Mouse (Mus musculus): ENCODE results near the gene Sec61a2. TPM values are rescaled to one million over a fixed set of nuclear protein-coding genes. Genes with fewer than 3 reads are reported as not detected.

Sec61a2 gene
- total RNA-seq (2015) (11.6 and 12.5 TPM in 2 replicates), total RNA-seq (2017) (4.0 and 5.7 TPM in 2 replicates)

DNA sequence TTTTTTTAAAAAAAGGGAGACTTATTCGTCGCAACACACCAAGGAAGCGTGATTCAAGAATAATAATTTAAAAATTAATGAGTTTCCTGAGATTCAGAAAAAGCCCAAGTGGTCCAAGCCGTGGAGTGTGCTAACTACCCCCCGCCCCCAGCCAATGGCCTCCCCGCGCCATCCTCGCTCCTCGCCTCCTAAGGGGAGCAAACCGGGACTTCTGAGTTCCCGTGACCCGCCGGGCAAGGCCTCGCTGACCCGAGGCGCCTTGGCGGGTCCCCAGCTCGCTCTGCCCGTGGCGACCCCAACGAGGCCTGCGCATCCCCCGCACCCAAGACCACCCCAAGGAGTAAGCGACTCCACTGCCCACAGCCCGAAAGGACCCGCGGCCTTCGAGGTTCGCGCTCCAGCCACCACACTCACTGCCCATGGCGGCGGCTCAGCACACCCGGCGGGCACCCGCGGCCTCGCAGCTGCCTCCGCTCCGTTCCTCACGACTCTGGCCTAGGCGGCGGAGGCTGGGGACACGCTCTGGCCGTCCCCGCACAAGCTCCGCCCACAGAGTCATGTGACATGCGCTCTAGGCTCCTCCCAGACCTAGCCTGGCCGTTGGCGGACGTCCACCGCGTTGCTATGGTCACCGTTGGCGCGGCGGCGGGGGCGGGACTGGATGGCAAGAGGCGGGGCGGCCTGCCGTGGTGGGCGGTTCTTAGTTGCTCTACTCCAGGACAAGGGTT is at the start of gene Sec61a2:
Gene Sec61a2 (minus strand): TSS at position 590 of the 728 bp plus-strand sequence.
- ATAC-seq (ENCODE audit: poor library complexity, severe bottlenecking) = peak; percentile 99

DNA sequence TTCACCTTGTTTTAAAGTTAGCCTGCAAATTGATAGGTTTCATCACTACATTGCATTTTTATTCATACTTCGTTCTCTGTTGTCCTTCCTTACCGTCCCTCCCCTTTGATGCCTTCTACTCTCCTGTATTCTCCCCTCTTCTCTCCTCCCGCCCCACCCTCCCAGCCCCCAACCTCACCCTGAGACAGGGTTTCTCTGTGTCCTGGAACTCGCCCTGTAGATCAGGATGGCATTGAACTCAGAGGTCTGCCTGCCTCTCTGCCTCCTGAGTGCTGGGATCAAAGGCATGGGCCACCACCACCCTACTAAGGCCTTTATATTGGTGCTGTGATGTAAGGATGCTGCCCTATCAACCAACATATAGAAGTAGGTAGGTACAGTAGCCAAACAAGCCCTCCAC is 47.8 kb upstream of the Sec61a2 start:
- no peak for ATAC-seq (ENCODE audit: poor library complexity, severe bottlenecking)

DNA sequence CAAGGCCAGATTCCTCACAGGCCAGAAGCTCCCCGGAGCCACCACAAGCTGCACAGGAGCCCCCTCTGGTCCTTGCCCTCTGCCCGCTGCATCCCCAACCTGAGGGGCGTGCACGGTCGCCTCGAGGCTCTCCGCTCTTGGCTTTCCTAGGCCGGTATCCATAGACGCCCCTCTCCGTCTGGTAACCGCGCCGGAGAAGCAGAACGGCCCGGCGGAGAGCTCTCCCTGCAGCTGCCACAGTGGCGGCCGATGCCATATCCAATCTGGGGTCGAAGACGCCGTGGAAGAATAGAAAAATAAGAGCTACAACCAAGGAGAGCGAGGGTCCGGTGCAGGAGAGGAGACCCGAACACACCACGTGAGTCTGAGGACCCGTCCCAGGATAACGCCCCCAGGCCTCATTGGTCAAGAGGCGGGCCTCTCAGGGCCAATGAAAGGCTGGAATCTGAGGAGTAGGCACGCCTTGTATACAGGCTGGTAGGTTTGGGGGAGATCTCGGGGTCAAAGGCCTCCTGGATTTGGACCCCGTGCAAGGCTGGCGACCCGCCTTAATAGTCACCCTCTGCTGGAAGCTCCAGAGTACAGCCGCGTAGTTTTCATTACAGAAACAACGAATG is 47.3 kb upstream of the Sec61a2 start, which contains the start of gene Dhtkd1:
Gene Dhtkd1 (minus strand): TSS at position 377 of the 617 bp plus-strand sequence.
- peak; percentile 87 for ATAC-seq (ENCODE audit: poor library complexity, severe bottlenecking)

DNA sequence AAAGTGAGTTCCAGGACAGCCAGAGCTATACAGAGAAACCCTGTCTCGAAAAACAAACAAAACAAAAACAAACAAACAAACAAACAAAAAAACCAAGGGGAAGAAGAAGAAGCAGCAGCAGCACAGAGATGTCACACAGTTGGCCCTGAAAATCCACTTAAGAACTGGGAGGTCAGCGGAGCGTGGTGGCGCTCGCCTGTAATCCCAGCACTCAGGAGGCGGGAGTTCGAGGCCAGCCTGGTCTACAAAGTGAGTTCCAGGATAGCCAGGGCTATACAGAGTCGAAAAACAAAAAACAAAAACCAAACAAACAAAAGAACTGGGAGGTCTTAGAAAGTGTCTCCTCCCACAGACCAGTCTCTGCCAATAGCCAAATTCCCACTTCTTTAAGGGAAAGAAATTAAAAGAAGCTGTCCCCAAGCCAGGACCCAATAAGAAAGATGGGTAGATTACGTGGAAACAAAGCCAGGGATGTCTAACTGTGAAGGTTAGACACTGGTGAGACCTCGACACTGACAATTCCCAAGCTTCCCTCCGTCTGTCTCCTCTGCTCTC is 46.7 kb upstream of the Sec61a2 start:
- ATAC-seq (ENCODE audit: poor library complexity, severe bottlenecking) = no peak; the same call in 1 of the 2 replicates

- ATAC-seq (ENCODE audit: poor library complexity, severe bottlenecking) = no peak
Observed at GRCm38 (mm10) chr2:5940936-5941335, 45.7 kb upstream of the Sec61a2 start.

- ATAC-seq (ENCODE audit: poor library complexity, severe bottlenecking) = no peak
Observed at GRCm38 (mm10) chr2:5939911-5940310, 44.7 kb upstream of the Sec61a2 start.

DNA sequence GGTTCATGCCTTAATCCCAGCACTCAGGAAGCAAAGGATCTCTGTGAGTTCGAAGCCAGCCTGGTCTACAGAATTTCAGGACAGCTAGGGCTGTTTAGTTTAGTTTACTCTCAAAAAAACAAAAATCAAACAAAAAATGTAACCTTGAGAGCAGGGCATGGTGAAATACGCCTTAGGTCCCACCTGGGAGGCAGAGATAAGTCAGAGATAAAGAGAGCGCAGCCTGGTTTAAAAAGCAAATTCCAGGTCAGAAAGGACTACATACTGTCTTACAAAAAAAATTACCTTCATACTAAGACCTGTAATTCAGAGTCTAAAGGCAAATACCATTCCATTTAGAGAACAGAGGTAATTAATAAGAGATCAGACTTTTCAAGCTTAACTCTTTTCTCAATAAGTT is 44.1 kb upstream of the Sec61a2 start:
- ATAC-seq (ENCODE audit: poor library complexity, severe bottlenecking) = no peak

- ATAC-seq (ENCODE audit: poor library complexity, severe bottlenecking) = no peak
Observed at GRCm38 (mm10) chr2:5936550-5936949, 41.3 kb upstream of the Sec61a2 start.

DNA sequence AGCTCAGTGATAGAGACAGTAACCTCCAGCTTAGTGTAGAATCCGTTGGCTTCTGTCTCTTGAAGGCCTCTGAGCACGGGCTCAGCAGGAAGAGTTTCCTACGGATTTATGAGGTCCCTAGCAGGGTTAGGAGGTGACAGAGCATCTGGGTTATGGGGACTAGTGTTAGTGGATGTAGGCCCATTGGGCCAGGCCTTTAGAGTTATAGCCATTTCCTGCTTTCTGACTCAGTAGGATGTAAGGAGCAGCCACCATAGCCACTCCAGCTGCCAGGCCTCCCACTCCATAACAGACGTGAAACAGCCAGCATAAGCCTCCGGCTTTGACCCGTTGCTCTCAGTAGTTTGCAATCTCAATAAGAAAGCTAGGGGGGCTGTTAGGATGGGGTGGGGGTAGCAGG is 40.8 kb upstream of the Sec61a2 start:
- ATAC-seq (ENCODE audit: poor library complexity, severe bottlenecking) = no peak

- no peak for ATAC-seq (ENCODE audit: poor library complexity, severe bottlenecking)
Observed at GRCm38 (mm10) chr2:5934936-5935335, 39.7 kb upstream of the Sec61a2 start.

DNA sequence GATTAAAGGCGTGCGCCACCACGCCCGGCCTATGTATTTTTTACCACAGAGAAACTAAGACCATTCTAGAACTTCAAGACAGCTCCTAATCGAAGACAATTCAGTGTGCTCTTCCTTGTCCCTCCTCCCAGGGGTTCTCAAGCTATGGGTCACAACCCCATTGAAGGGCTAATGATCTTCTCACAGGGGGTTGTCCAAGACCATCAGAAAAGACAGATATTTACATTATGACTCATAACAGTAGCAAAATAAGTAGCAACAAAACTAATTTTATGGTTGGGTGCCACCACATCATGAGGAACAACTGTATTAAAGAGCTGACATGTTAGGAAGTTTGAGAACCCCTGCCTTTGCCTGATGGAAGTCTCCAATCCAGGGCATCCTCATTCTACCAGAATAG is 36.7 kb upstream of the Sec61a2 start:
- no peak for ATAC-seq (ENCODE audit: poor library complexity, severe bottlenecking)

GRCm38 (mm10) chr2:5930291-5931054 is 35.2 kb upstream of the Sec61a2 start:
- peak; percentile 90 for ATAC-seq (ENCODE audit: poor library complexity, severe bottlenecking)

DNA sequence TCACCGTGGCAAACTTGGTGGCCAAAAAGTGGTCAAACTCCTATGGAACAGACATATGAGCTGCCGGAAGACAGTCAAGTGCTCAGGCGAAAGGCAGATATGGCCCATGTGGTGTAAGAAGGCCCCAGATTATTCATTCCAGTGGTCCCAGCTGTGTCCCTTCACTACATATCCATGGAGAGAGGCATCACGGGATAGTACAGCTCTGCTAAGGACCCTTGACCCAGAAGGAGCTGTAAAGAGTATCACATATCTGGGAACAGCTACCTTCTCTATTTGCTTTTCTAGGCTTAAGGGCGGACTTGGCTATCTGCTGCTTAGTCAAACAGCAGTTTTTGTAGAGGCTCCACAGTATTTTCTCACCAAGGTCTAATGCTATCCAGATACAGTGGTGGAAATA is 34.6 kb upstream of the Sec61a2 start:
- ATAC-seq (ENCODE audit: poor library complexity, severe bottlenecking) = no peak

GRCm38 (mm10) chr2:5927481-5927880 is 32.2 kb upstream of the Sec61a2 start:
- ATAC-seq (ENCODE audit: poor library complexity, severe bottlenecking) = no peak

DNA sequence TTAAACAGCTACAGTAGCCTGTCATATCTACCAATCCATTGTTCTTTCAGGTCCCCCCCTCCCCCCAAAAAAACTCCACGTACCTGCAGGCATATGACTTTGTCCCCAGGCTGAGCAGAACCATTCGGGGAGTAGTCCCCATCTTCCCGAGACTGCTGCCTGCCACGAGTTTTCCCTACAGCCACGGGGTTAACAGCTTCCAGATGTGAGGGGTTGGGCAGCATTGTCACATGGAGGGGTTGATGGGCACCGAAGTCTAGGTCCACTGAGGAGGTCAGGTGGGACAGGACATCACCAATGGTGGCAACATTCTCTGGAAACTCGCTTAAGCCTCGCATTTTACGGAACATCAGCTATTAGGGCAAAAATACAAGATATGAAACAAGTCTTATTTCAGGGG is 28.6 kb upstream of the Sec61a2 start:
- no peak for ATAC-seq (ENCODE audit: poor library complexity, severe bottlenecking)

DNA sequence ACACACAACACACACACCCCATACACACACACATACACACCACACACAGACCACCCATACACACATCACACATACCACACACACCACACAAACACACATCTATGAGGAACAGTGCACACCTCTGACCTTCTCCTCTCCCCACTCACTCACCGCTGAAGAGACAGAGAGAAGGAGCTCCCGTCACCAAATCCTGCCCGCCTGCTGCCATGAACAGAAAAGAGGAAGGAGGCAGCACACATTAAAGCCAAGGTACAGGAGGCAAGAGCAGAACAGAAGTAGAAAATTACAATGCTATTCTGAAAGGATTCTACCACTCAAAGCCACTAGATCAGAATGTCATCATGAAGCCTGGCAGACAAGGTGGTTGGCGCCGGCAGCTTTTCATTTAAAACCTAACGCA is 27.6 kb upstream of the Sec61a2 start:
- ATAC-seq (ENCODE audit: poor library complexity, severe bottlenecking) = peak; percentile 43

DNA sequence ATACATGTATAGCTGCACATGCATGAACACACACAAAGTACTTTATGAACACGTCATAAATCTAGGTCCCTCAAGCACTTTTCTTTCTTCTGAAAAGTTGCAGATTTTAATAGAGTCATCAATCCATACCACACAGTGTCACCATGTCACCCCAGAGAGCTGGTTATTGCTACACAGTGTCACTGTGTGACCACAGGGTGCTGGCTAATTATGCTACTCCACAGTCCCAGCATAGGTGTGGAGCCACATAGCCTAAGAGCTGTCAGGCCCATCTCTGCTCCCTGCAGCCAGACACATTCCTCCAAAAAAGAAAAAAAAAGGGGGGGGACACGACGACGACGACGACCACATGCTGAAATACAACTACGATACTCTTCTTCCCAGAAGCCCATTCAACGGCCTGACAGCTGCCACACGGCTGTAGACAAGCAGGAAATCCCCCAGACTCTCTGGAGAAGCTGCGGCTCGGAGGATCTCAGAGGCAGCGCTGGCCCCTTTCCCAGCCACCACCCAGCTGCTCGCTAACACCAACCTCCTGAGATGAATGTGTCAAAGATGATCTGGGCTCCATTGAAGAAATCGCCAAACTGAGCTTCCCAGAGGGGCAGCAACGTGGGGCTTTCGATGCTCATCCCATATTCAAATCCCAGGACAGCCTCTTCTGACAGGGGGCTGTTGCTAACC is 16.2 kb upstream of the Sec61a2 start:
- ATAC-seq (ENCODE audit: poor library complexity, severe bottlenecking) = no peak

GRCm38 (mm10) chr2:5906625-5907024 is 11.4 kb upstream of the Sec61a2 start:
- ATAC-seq (ENCODE audit: poor library complexity, severe bottlenecking) = peak; percentile 90

GRCm38 (mm10) chr2:5906092-5906491 is 10.9 kb upstream of the Sec61a2 start:
- no peak for ATAC-seq (ENCODE audit: poor library complexity, severe bottlenecking)

GRCm38 (mm10) chr2:5900145-5900544 is 4.9 kb upstream of the Sec61a2 start:
- ATAC-seq (ENCODE audit: poor library complexity, severe bottlenecking) = peak; percentile 38; the same call in 1 of the 2 replicates

DNA sequence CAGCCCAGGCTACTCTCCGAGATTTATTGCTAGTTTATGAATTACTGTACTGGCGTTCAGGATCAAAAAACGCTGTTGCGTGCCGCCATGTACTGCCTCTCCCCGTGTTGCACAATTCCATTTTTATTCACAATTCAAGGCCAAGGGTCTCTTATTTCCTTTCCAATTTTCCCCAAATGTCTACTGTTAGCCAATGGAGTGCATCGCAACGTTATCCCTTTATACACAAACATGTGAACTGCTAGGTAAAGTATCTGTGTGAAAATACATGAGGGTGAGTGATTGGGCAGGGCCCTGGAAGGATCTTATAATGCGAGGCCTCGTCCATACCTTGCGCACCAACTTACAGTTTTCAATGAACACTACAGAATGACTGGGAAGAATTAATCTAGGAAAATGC is 936 bp downstream of the Sec61a2 start:
- no peak for ATAC-seq (ENCODE audit: poor library complexity, severe bottlenecking)

Data from megakaryocyte, adult 5-6 weeks (primary cell).